Mouse (Mus musculus) limb, embryonic 14.5 days (tissue): ENCODE results near the gene Rflna. TPM values are rescaled to one million over a fixed set of nuclear protein-coding genes. Genes with fewer than 3 reads are reported as not detected.
A peak's percentile ranks its signal among the peaks of the same experiment; 100 is the strongest.

Experiments
- ATAC-seq: fragments of 200-750 bp; cut with Nextera tagmentation; 2 replicates; pipeline ENCODE4 v1.8.0; 2017; ENCODE audit warnings: low read depth, moderate number of reproducible peaks, moderate TSS enrichment; ENCODE audit not compliant: low FRiP score
- DNase-seq: peaks from one replicate; pipeline ENCODE4 v3.0.0-alpha.2; 2015; ENCODE audit warnings: low spot score
- H3K27ac ChIP-seq: fragments of 300-500 bp; sonication (generic); replicated peaks from 2 replicates; pipeline ENCODE4 v1.5.1; 2014; ENCODE audit warnings: low read depth, mild to moderate bottlenecking, low read length, moderate library complexity, mixed read lengths
- H3K27me3 ChIP-seq: fragments of 300-500 bp; sonication (generic); 2 replicates; pipeline ENCODE4 v1.6.1; 2014; ENCODE audit warnings: low read length, mixed read lengths; ENCODE audit not compliant: control insufficient read depth, insufficient read depth
- H3K36me3 ChIP-seq: fragments of 300-500 bp; sonication (generic); 2 replicates; pipeline ENCODE4 v1.6.1; 2014; ENCODE audit warnings: mild to moderate bottlenecking, low read length, moderate library complexity, mixed read lengths; ENCODE audit not compliant: control insufficient read depth, insufficient read depth
- H3K4me1 ChIP-seq: fragments of 300-500 bp; sonication (generic); 2 replicates; pipeline ENCODE4 v1.6.1; 2014; ENCODE audit warnings: antibody characterized with exemption, low read length, mixed read lengths; ENCODE audit not compliant: control insufficient read depth, insufficient read depth
- H3K4me2 ChIP-seq: fragments of 300-500 bp; sonication (generic); replicated peaks from 2 replicates; pipeline ENCODE4 v1.6.1; 2014; ENCODE audit warnings: low read depth, mild to moderate bottlenecking, low read length, moderate library complexity; ENCODE audit not compliant: severe bottlenecking
- H3K4me3 ChIP-seq: fragments of 300-500 bp; sonication (generic); replicated peaks from 2 replicates; pipeline ENCODE4 v1.5.1; 2014; ENCODE audit warnings: low read length
- H3K9ac ChIP-seq: fragments of 300-500 bp; sonication (generic); 2 replicates; pipeline ENCODE4 v1.6.1; 2014; ENCODE audit warnings: mild to moderate bottlenecking, low read depth, low read length, moderate library complexity; ENCODE audit not compliant: severe bottlenecking
- H3K9me3 ChIP-seq: fragments of 300-500 bp; sonication (generic); 2 replicates; pipeline ENCODE4 v1.6.1; 2016; ENCODE audit warnings: low read length; ENCODE audit not compliant: control insufficient read depth
- POLR2A ChIP-seq: fragments of 200-500 bp; IDR thresholded peaks from 2 replicates; pipeline ENCODE4 v1.8.0; 2012; ENCODE audit warnings: inconsistent platforms, mild to moderate bottlenecking, moderate library complexity, borderline replicate concordance; ENCODE audit not compliant: insufficient read depth, insufficient read length; ENCODE audit errors: extremely low read depth
- WGBS: fragments of 180-500 bp; shearing (Covaris S2); extraction: QIAGEN DNeasy Blood & Tissue Kit; methylation state at CpG from one replicate; pipeline ENCODE4 v1.1.7; 2014; 5-methylcytosine and 5-hydroxymethylcytosine counted together
- polyA plus RNA-seq, 2 experiments: library from polyadenylated mRNA; depleted of rRNA in 1 of 2; stranded (reverse) in 1 of 2; unstranded in 1 of 2; fragments of >200 nt; fragmentation: Nextera tagmentation in 1 of 2; extraction: Ambion mirVana in 1 of 2; gene quantifications; 2 replicates each; pipeline versions ENCODE4 v1.2.1 to v1.2.3; 2012 to 2014

The Rflna gene
- polyA plus RNA-seq, 2 experiments, result 47.4 to 107 TPM

- no peaks in the 10 kb centered on the region for H3K27me3 ChIP-seq
- DNase-seq (no peak), ATAC-seq (no peak)
- WGBS, result 96% methylated on average over 14 of the region's 15 CpGs
- H3K9ac ChIP-seq, result no peak overlapping the region
- H3K36me3 ChIP-seq, result peaks cover 100% of the 10 kb centered on the region
- H3K4me2 ChIP-seq, result no peak overlapping the region
- no peak overlapping the region for H3K27ac ChIP-seq
- H3K4me1 ChIP-seq, result no peaks in the 10 kb centered on the region
- H3K9me3 ChIP-seq, result no peaks in the 10 kb centered on the region
- no peak for TF ChIP-seq POLR2A
- no peak overlapping the region for H3K4me3 ChIP-seq
Measured at GRCm38 (mm10) chr5:125028371-125028770, 25.4 kb downstream of the Rflna start.

DNA sequence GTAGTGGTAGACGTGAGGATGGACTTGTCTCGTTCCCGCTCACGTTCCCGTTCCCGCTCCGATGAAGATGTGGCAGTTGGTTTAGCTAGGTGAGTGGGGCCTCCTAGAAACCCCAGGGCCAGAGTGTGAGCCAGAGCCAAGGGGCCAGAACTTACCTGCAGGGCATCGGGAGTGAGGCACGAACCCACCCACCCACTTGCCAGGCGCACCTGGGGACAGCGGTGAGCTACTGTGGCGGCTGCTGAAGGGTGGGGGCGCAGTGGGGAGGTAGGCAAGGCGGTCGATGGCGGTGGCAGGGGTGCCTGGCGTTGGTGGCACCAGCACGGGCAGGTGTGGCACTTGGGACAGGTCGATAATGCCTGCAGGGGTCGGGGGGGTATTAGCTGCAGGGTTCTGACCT lies 25.9 kb downstream of the Rflna start:
- no peak for ATAC-seq
- Histone ChIP-seq H3K4me3 (no peak overlapping the region), H3K9me3 (no peaks in the 10 kb centered on the region), H3K9ac (no peak overlapping the region), H3K4me2 (no peak overlapping the region), H3K27ac (no peak overlapping the region), H3K27me3 (no peaks in the 10 kb centered on the region), H3K36me3 (peaks cover 100% of the 10 kb centered on the region), H3K4me1 (no peaks in the 10 kb centered on the region)
- WGBS, result 92% methylated on average over 20 of the region's 20 CpGs
- no peak for DNase-seq
- TF ChIP-seq POLR2A, result no peak

- no peak for TF ChIP-seq POLR2A
- Histone ChIP-seq H3K27me3 (no peaks in the 10 kb centered on the region), H3K9ac (no peak overlapping the region), H3K27ac (no peak overlapping the region), H3K4me2 (no peak overlapping the region), H3K4me1 (no peaks in the 10 kb centered on the region), H3K9me3 (no peaks in the 10 kb centered on the region), H3K4me3 (no peak overlapping the region), H3K36me3 (peaks cover 100% of the 10 kb centered on the region)
- DNase-seq, result no peak
- no peak for ATAC-seq
- 89% methylated on average over 8 of the region's 8 CpGs for WGBS
Measured at GRCm38 (mm10) chr5:125036483-125036882, 33.5 kb downstream of the Rflna start.

GRCm38 (mm10) chr5:125039377-125040027 lies 36.5 kb downstream of the Rflna start:
- ATAC-seq (no peak), DNase-seq (no peak)
- no peaks in the 10 kb centered on the region for H3K9me3 ChIP-seq
- H3K9ac ChIP-seq, result no peak overlapping the region
- H3K36me3 ChIP-seq, result peaks cover 100% of the 10 kb centered on the region
- no peak overlapping the region for H3K4me3 ChIP-seq
- H3K4me1 ChIP-seq, result no peaks in the 10 kb centered on the region
- no peaks in the 10 kb centered on the region for H3K27me3 ChIP-seq
- H3K27ac ChIP-seq, result no peak overlapping the region
- no peak for TF ChIP-seq POLR2A
- no peak overlapping the region for H3K4me2 ChIP-seq
- 89% methylated on average over 8 of the region's 8 CpGs for WGBS

- Histone ChIP-seq H3K27ac (0 out of 2 replicates have a peak overlapping the region, but pooled peaks have one; percentile 43), H3K4me3 (no peak overlapping the region), H3K36me3 (peaks cover 99% of the 10 kb centered on the region), H3K9me3 (no peaks in the 10 kb centered on the region), H3K27me3 (no peaks in the 10 kb centered on the region), H3K9ac (no peak overlapping the region), H3K4me1 (no peaks in the 10 kb centered on the region), H3K4me2 (no peak overlapping the region)
- DNase-seq (peak; percentile 26), ATAC-seq (peak; percentile 20; the same call in 1 of the 2 replicates)
- WGBS, result 54% methylated on average over 5 of the region's 5 CpGs
- no peak for TF ChIP-seq POLR2A
Measured at GRCm38 (mm10) chr5:125040128-125040584, 37.1 kb downstream of the Rflna start.
